Mouse (Mus musculus) forebrain, embryonic 13.5 days (tissue): ENCODE measurements around the gene Gsta2. TPM values are rescaled to one million over a fixed set of nuclear protein-coding genes. Genes with fewer than 3 reads are reported as not detected.

Source experiments
- ATAC-seq: fragments of 200-750 bp; cut with Nextera tagmentation; 2 replicates; pipeline ENCODE4 v1.8.0; 2017
- H3K27ac ChIP-seq: fragments of 300-500 bp; sonication (generic); 2 replicates; pipeline ENCODE4 v1.5.1; 2015; ENCODE audit warnings: inconsistent platforms, mild to moderate bottlenecking, moderate library complexity
- H3K27me3 ChIP-seq: fragments of 300-500 bp; sonication (generic); 2 replicates; pipeline ENCODE4 v1.6.1; 2015; ENCODE audit warnings: mild to moderate bottlenecking, inconsistent platforms
- H3K36me3 ChIP-seq: fragments of 300-500 bp; sonication (generic); 2 replicates; pipeline ENCODE4 v1.6.1; 2015; ENCODE audit warnings: mild to moderate bottlenecking, inconsistent platforms; ENCODE audit not compliant: poor library complexity, severe bottlenecking
- H3K4me1 ChIP-seq: fragments of 300-500 bp; sonication (generic); 2 replicates; pipeline ENCODE4 v1.6.1; 2015; ENCODE audit warnings: inconsistent platforms
- H3K4me2 ChIP-seq: fragments of 300-500 bp; sonication (generic); 2 replicates; pipeline ENCODE4 v1.6.1; 2015; ENCODE audit warnings: inconsistent platforms, mild to moderate bottlenecking, moderate library complexity
- H3K4me3 ChIP-seq: fragments of 300-500 bp; sonication (generic); 2 replicates; pipeline ENCODE4 v1.5.1; 2015; ENCODE audit warnings: mild to moderate bottlenecking, inconsistent platforms
- H3K9ac ChIP-seq: fragments of 300-500 bp; sonication (generic); 2 replicates; pipeline ENCODE4 v1.6.1; 2015; ENCODE audit warnings: mild to moderate bottlenecking, inconsistent platforms
- H3K9me3 ChIP-seq: fragments of 300-500 bp; sonication (generic); replicated peaks from 2 replicates; pipeline ENCODE4 v1.6.1; 2016; ENCODE audit warnings: inconsistent platforms
- WGBS: fragments of 180-500 bp; shearing (Covaris S2); methylation state at CpG from one replicate; pipeline ENCODE4 v1.1.7; 2015; 5-methylcytosine and 5-hydroxymethylcytosine counted together
- polyA plus RNA-seq: library from polyadenylated mRNA; unstranded; fragments of >200 nt; fragmentation: Nextera tagmentation; extraction: Ambion mirVana; gene quantifications from 2 replicates; pipeline ENCODE4 v1.2.1, GENCODE M21; 2015

Gene Gsta2
- polyA plus RNA-seq, result not detected in 2 replicates

DNA sequence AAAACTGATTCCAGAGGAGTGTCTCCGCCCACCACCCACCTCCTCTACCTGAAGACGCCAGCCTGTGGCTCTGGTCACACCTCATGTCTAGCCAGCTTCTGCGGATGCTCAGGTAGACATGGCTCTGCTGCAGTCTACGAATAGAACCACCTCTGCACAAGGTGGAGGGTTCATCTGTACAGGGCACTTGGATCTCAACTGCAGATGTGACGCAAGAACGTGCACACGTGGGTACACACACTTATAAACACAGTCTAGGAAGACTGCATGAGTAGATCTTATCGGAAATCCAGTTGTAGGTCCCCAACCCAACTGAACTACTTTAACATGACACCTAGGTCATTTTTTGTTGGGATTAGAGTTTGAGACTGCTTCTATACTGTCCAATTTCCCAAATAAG lies at the start of gene Gsta2:
TSS of gene Gsta2 (minus strand) at position 178 of the 400 bp plus-strand sequence.
- H3K27me3 ChIP-seq, result no peaks in the 10 kb centered on the region
- no peaks in the 10 kb centered on the region for H3K9me3 ChIP-seq
- no peak within 1 kb of the TSS for H3K4me3 ChIP-seq
- H3K4me1 ChIP-seq, result no peaks in the 10 kb centered on the region
- H3K27ac ChIP-seq, result no peak within 1 kb of the TSS
- ATAC-seq, result no peak
- no peak within 1 kb of the TSS for H3K4me2 ChIP-seq
- WGBS, result 92% methylated on average over 8 of the region's 8 CpGs
- H3K9ac ChIP-seq, result no peak within 1 kb of the TSS
- no peaks in the 10 kb centered on the region for H3K36me3 ChIP-seq

DNA sequence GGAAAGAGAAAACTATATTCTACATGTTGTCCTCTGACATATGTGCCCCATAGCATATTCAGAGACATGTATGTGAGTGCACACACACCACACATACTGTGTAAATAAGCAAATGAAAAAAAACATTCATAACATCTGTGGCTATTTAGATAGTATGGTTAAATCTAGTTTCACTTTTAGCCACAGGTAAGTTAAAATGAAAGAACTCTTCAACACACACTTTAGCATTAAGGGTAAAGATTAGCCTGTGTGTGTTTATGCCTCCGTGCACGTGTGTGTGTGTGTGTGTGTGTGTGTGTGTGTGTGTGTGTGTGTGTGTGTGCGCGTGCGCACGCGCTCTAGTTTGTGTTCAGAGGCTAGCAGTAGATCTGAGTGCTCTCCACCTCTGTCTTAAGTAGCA lies 46.0 kb upstream of the Gsta2 start:
- ATAC-seq, result no peak
- 93% methylated on average over 7 of the region's 7 CpGs for WGBS
- no peak overlapping the region for H3K27ac ChIP-seq

DNA sequence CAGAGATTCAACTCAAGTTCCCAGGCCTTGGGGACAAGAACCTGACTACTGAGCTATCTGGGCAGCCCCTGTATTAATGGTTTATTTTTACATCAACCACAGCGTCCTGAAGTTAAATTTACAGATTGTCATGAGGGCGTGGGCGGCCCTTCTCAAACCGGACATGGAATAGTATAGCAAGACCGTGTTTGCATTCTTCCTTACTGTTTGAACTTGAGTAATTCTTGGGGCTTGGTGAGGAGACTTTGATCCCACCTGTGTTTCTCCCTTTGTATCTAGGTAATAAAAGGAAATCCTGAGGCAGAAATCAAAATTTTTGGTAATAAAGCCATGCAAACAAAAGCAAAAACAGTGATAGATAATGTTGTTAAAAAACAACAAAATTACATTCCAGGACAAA lies 45.0 kb upstream of the Gsta2 start:
- Histone ChIP-seq H3K36me3 (no peaks in the 10 kb centered on the region), H3K9ac (no peak overlapping the region), H3K4me1 (peaks cover 7% of the 10 kb centered on the region), H3K27me3 (peaks cover 32% of the 10 kb centered on the region), H3K9me3 (no peaks in the 10 kb centered on the region), H3K4me2 (no peak overlapping the region), H3K27ac (no peak overlapping the region), H3K4me3 (no peak overlapping the region)
- 92% methylated on average over 5 of the region's 5 CpGs for WGBS
- no peak for ATAC-seq

More for the DNA sequence above, 46.0 kb upstream of the Gsta2 start:
- no peaks in the 10 kb centered on the region for H3K36me3 ChIP-seq
- H3K27me3 ChIP-seq, result peaks cover 22% of the 10 kb centered on the region
- H3K4me2 ChIP-seq, result no peak overlapping the region
- H3K9ac ChIP-seq, result no peak overlapping the region
- H3K9me3 ChIP-seq, result no peaks in the 10 kb centered on the region
- H3K4me1 ChIP-seq, result no peaks in the 10 kb centered on the region
- H3K4me3 ChIP-seq, result no peak overlapping the region

DNA sequence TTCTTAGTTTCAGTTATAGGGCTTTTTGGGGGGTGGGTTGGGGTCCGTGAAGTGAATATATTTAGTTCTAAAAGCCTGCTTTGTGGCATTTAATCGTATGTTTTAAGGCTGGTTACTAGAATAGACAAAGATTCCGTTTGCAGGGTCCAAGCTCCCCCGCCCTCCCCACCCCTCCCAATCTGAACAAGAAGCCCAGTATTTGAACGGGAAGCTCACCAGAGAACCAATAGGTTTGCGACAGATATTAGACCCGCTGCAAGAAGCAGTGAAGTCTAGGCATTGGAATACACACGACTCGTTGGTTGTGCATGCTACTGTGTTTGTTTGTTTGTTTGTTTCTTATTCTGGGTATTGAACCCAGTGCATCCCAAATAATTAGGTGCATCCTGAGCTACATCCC lies 40.9 kb upstream of the Gsta2 start:
- Histone ChIP-seq H3K27ac (no peak overlapping the region), H3K27me3 (peaks cover 68% of the 10 kb centered on the region), H3K36me3 (no peaks in the 10 kb centered on the region), H3K4me3 (no peak overlapping the region), H3K9ac (no peak overlapping the region), H3K4me1 (peaks cover 10% of the 10 kb centered on the region), H3K9me3 (no peaks in the 10 kb centered on the region), H3K4me2 (peak overlapping the region; percentile 62; the same call in 1 of the 2 replicates)
- WGBS, result 59% methylated on average over 9 of the region's 9 CpGs
- ATAC-seq, result no peak

DNA sequence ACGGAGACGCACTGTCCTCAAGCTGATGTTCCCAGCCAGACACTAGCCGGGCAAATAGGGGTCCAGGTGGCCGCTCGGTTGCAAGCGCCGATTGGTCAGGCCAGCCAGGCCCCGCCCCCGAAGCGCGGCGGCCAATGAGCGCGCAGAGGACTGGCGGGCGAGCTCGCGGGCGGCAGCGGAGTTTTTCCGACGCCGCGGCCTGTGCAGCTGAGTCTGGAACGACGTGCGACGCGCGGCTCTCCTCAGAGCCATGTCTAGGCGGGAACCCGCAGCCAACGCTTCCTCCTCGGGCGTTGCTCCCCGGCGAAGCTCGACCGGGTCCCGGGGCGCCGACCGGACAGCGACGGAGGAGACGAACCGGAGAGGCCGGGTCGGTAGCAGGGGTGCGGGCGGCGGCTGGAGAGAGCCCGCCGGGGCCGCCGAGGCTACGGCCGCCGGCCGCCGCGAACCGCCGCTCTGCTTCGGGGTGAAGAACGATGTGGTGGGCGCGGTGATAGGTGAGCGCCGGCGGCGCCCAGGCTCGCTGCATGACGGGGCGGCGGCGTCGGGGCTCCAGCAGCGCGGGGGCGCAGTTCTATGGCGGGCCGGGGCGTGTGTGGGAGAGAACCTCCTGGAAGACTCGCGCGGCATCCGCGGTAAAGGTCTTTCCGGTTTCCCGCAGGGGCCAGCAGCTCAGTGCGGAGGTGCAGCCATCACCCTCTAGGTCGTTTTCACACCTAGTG lies 40.2 kb upstream of the Gsta2 start, which contains the start of gene Ddx43:
TSS of gene Ddx43 (plus strand) at position 148 of the 722 bp plus-strand sequence.
- ATAC-seq, result peak; percentile 97
- H3K4me2 ChIP-seq, result peak within 1 kb of the TSS; percentile 62
- WGBS, result 4% methylated on average over 75 of the region's 93 CpGs
- H3K4me1 ChIP-seq, result peaks cover 10% of the 10 kb centered on the region
- H3K27ac ChIP-seq, result no peak within 1 kb of the TSS
- H3K27me3 ChIP-seq, result peaks cover 68% of the 10 kb centered on the region
- no peaks in the 10 kb centered on the region for H3K9me3 ChIP-seq
- peak within 1 kb of the TSS; percentile 50 for H3K9ac ChIP-seq
- no peaks in the 10 kb centered on the region for H3K36me3 ChIP-seq
- H3K4me3 ChIP-seq, result peak within 1 kb of the TSS; percentile 40

DNA sequence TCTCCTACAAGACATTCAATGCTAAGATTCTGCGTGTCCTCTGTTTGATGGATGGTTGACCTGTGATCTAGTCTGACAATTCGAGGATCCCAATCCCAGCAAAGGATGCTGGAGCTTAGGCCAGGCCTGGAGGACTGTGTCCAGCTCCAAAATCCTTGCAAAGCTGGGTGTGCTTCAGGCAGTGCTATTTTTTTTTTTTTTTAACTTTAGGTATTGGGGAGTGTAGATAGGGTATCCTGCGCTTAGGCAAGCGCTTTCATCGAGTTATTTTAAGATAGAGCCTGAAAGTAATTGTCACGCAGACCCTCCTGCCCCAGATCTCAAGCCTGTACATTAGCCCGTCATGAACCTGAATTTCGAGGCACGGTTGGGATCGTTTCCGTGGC lies 39.6 kb upstream of the Gsta2 start:
- 42% methylated on average over 11 of the region's 11 CpGs for WGBS
- Histone ChIP-seq H3K27ac (no peak overlapping the region), H3K9ac (no peak overlapping the region), H3K4me2 (peak overlapping the region; percentile 62), H3K36me3 (no peaks in the 10 kb centered on the region), H3K4me3 (peak overlapping the region; percentile 40), H3K9me3 (no peaks in the 10 kb centered on the region), H3K27me3 (peaks cover 68% of the 10 kb centered on the region), H3K4me1 (peaks cover 10% of the 10 kb centered on the region)
- no peak; the same call in 1 of the 2 replicates for ATAC-seq

DNA sequence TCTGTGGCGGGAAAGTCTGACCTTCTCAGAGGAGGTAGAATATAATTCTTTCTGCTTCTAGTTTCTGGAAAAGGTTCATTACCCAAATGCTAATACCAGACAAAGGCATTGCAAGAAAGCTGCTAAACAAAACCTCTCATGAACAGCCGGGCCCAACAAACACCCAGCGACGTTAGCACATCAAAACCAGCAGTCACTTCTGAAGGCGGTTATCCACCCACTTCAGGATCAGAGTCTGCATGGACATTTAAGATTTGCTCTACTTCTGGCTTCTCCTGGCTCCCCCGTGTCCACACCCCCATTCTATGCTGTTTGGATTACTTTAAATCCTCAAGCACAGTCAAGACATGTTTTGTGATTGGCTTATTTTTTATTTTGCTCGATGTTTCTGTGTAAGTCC lies 39.0 kb upstream of the Gsta2 start:
- H3K9ac ChIP-seq, result no peak overlapping the region
- no peaks in the 10 kb centered on the region for H3K36me3 ChIP-seq
- no peak for ATAC-seq
- H3K27ac ChIP-seq, result no peak overlapping the region
- WGBS, result 66% methylated on average over 7 of the region's 7 CpGs
- H3K4me1 ChIP-seq, result peaks cover 10% of the 10 kb centered on the region
- H3K9me3 ChIP-seq, result no peaks in the 10 kb centered on the region
- no peak overlapping the region for H3K4me2 ChIP-seq
- H3K4me3 ChIP-seq, result no peak overlapping the region
- H3K27me3 ChIP-seq, result peaks cover 67% of the 10 kb centered on the region

DNA sequence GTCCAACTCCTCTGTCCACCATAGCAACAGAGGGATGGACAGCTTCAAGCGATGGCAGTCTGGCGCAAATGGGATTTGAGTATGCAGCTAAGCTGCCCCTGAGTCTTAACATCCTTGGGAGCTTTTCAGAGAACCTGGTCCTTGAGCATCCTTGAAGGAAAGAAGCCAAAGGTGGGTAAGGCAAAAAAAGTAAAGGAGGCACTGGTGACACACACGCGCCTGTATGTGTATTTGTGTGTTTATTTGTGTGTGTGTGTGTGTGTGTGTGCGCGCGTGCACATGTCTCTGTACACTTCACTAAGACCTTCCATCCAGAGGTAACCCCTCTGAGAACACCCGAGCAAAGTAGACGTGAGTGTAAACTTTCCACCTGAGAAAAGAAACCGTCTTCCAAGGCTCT lies 38.2 kb upstream of the Gsta2 start:
- Histone ChIP-seq H3K4me3 (no peak overlapping the region), H3K27me3 (peaks cover 65% of the 10 kb centered on the region), H3K9ac (no peak overlapping the region), H3K9me3 (no peaks in the 10 kb centered on the region), H3K4me2 (no peak overlapping the region), H3K4me1 (peaks cover 10% of the 10 kb centered on the region), H3K36me3 (no peaks in the 10 kb centered on the region), H3K27ac (no peak overlapping the region)
- no peak for ATAC-seq
- 87% methylated on average over 10 of the region's 10 CpGs for WGBS

DNA sequence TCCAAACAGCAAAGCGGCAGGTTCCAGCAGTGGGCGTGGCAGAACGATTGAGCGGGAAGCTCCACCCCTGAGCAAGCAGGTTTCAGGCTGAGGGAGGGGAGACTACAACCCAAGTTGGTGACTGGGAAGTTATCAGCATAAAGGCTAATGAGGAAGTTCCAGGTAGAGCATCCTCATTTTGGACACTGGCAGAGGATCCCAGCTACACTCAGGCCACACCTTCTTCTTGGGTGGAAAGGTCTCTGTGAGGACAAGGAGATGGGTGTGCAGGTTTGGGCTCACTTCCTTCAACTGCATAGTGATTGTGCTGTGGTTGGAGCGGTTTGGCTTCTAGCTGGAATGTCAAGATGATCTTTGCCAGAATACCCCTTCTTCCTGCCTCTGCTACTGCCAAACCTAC lies 34.4 kb upstream of the Gsta2 start:
- Histone ChIP-seq H3K9ac (no peak overlapping the region), H3K27me3 (peaks cover 30% of the 10 kb centered on the region), H3K4me2 (no peak overlapping the region), H3K9me3 (no peaks in the 10 kb centered on the region), H3K4me1 (no peaks in the 10 kb centered on the region), H3K27ac (no peak overlapping the region), H3K36me3 (no peaks in the 10 kb centered on the region), H3K4me3 (no peak overlapping the region)
- ATAC-seq, result no peak
- 56% methylated on average over 5 of the region's 5 CpGs for WGBS

DNA sequence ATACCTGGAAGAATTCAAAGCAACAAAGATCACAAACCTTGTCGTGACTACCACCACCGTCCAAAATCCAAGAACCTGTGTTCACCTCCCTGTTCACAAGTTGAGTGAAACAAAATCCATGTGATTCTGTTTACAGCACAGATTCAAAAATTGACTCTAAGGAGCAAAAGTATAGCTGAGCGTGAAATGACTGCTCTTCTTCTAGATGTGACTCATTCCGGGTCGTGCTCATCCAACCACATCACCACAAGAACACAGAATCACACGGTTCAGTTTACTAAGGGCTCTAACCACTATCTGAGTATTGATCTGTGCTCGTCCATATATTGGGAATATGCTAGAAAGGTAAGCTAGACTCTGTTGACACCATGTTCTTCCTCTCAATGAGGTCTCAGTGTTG lies 31.4 kb upstream of the Gsta2 start:
- H3K27ac ChIP-seq, result no peak overlapping the region
- no peak overlapping the region for H3K9ac ChIP-seq
- H3K4me3 ChIP-seq, result no peak overlapping the region
- ATAC-seq, result no peak
- H3K9me3 ChIP-seq, result no peaks in the 10 kb centered on the region
- no peaks in the 10 kb centered on the region for H3K4me1 ChIP-seq
- H3K4me2 ChIP-seq, result no peak overlapping the region
- 85% methylated on average over 7 of the region's 7 CpGs for WGBS
- no peaks in the 10 kb centered on the region for H3K36me3 ChIP-seq
- H3K27me3 ChIP-seq, result 0 out of 2 replicates have a peak, but pooled peaks cover under 1% of the 10 kb centered on the region

DNA sequence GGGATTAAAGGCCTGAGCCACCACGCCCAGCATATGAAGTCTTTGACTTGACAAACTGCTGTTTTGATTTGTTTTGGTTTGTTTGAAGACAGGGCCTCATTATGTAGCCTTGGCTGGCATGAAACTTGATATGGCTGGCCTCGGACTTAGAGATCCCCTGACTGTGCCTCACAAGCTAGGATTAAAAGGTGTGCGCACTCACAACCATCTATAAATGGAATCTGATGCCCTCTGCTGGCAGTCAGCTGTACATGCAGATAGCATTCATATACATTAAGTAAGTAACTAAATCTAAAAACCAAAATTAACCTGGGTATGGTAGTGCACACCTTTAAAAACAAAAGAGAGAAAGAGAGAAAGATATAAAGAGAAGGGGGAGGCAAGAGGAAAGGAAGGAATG lies 30.3 kb upstream of the Gsta2 start:
- Histone ChIP-seq H3K27ac (no peak overlapping the region), H3K4me3 (no peak overlapping the region), H3K9me3 (no peaks in the 10 kb centered on the region), H3K4me2 (no peak overlapping the region), H3K27me3 (no peaks in the 10 kb centered on the region), H3K9ac (no peak overlapping the region), H3K4me1 (no peaks in the 10 kb centered on the region), H3K36me3 (no peaks in the 10 kb centered on the region)
- WGBS, result 43% methylated on average over 3 of the region's 3 CpGs
- ATAC-seq, result no peak

DNA sequence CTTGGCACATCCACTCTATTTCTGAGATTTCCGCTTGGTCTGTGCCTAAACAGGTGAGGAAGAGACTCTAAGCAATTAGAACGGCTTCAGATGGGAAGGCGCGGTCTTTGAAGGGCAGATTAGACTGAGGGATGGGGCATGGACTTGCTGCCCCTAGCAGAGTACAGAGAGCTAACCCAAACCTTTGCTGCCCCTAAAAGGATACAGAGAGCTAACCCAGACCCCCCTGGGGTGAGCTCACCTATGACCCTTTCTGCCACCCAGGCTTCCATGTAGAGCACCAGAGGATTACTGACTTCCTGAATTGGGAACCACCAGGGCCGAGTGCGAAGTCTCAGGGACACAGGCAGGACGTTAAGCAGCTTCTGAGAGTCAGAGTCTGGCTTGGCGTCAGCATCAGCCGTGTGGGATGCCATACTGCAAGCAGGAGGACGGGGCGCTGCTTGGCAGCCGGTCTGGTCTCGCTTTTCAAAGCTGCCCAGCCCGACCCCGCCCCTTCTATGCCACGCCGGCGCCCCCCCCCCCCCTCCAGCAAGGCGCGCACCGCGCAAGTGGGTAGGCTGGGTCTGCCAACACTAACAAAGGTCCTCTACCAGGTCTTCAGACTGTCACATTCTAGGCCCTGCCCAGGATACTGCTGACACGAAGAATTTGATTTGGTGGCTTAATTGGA lies 22.7 kb upstream of the Gsta2 start, which contains the start of gene Ooep:
TSS of gene Ooep (minus strand) at position 613 of the 673 bp plus-strand sequence.
- Histone ChIP-seq H3K4me2 (peak within 1 kb of the TSS; percentile 67), H3K4me3 (peak within 1 kb of the TSS; percentile 39), H3K27me3 (no peaks in the 10 kb centered on the region), H3K4me1 (peaks cover 11% of the 10 kb centered on the region), H3K27ac (no peak within 1 kb of the TSS), H3K9ac (peak within 1 kb of the TSS; percentile 59), H3K36me3 (no peaks in the 10 kb centered on the region), H3K9me3 (no peaks in the 10 kb centered on the region)
- peak; percentile 95 for ATAC-seq
- 2% methylated on average over 19 of the region's 23 CpGs for WGBS
